Mouse (Mus musculus): ENCODE data around the gene Tent4b. TPM values are rescaled to one million over a fixed set of nuclear protein-coding genes. Genes with fewer than 3 reads are reported as not detected.

The Tent4b gene
- polyA plus RNA-seq, 1 experiment: 8.4 TPM

DNA sequence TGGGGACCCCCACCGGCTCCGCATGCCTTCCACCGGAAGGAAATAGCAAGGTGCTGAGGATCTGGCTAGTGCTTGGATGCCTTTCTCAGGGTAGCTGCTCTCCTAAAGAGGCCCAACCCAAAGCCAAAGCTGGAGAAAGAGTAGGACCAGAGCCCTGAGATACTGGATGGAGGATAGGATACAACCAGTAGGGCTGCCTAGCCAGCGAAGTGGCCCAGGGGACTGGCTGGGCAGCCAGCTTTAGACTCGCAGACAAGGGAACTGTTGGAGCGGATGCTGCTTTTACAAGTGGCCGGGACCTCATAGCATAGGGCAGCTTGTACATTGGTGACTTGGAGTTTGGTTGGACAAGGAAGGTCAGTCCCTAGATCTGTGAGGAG, 74.0 kb downstream of the Tent4b start:
- H3K36me3 ChIP-seq (ENCODE audit: control insufficient read depth, insufficient read depth): peaks cover 22% of the 10 kb centered on the region
- H3ac ChIP-seq (ENCODE audit: control insufficient read depth, insufficient read length, low read depth): peak overlapping the region; percentile 97
- H3K79me2 ChIP-seq (ENCODE audit: control insufficient read depth, insufficient read depth): peaks cover 59% of the 10 kb centered on the region
- peak overlapping the region; percentile 68 for H3K4me3 ChIP-seq (ENCODE audit: insufficient read depth, poor library complexity, severe bottlenecking)
- H3K27me3 ChIP-seq (ENCODE audit: control insufficient read depth, insufficient read depth, insufficient read length): no peaks in the 10 kb centered on the region
- TF ChIP-seq USF1 (IDR thresholded peaks at IDR 0.05; ENCODE audit: low read depth) (no peak), MYOG (IDR thresholded peaks at IDR 0.05; ENCODE audit: control insufficient read depth, extremely low read depth, insufficient read length) (no peak), FOSL1 (IDR thresholded peaks at IDR 0.05; ENCODE audit: insufficient read depth, low read length, poor library complexity, severe bottlenecking) (no peak), CEBPB (IDR thresholded peaks at IDR 0.05; ENCODE audit: low read depth) (no peak), MYOD1 (IDR thresholded peaks at IDR 0.05; ENCODE audit: control insufficient read depth, insufficient read length, low read depth) (no peak), MAX (IDR thresholded peaks at IDR 0.05) (no peak), CTCF (IDR thresholded peaks at IDR 0.05; ENCODE audit: control insufficient read depth, insufficient read depth, insufficient read length) (no peak)
- H3K79me3 ChIP-seq (ENCODE audit: low read depth): peaks cover 52% of the 10 kb centered on the region

DNA sequence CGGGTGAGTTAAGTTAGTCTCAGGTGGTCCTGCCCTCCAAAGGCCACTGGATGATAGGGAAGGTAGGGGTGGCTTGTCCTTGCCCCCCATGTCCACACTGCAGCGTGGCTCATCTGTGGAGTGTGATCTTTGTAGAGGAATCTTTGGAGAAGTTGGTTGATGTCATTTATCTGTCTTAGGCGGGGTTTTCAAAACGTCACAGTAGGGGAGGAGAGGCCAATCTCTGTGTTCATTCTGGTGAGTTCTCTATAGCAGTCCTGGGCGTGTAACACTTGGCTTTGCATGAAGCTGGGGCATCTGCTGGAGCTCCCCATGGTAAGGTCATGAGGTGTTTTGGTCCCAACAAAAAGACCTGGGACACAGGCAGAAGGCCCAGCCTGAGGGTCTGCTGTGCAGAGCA, 75.1 kb downstream of the Tent4b start:
- Histone ChIP-seq H3ac (ENCODE audit: control insufficient read depth, insufficient read length, low read depth) (peak overlapping the region; percentile 97), H3K79me3 (ENCODE audit: low read depth) (peaks cover 56% of the 10 kb centered on the region), H3K27me3 (ENCODE audit: control insufficient read depth, insufficient read depth, insufficient read length) (no peaks in the 10 kb centered on the region), H3K4me3 (ENCODE audit: insufficient read depth, poor library complexity, severe bottlenecking) (no peak overlapping the region), H3K36me3 (ENCODE audit: control insufficient read depth, insufficient read depth) (peaks cover 22% of the 10 kb centered on the region), H3K79me2 (ENCODE audit: control insufficient read depth, insufficient read depth) (peaks cover 69% of the 10 kb centered on the region)
- TF ChIP-seq CEBPB (IDR thresholded peaks at IDR 0.05; ENCODE audit: low read depth): no peak
- TF ChIP-seq FOSL1 (IDR thresholded peaks at IDR 0.05; ENCODE audit: insufficient read depth, low read length, poor library complexity, severe bottlenecking): no peak
- TF ChIP-seq MYOD1 (IDR thresholded peaks at IDR 0.05; ENCODE audit: control insufficient read depth, insufficient read length, low read depth): no peak
- TF ChIP-seq MAX (IDR thresholded peaks at IDR 0.05): no peak
- no peak for TF ChIP-seq MYOG (IDR thresholded peaks at IDR 0.05; ENCODE audit: control insufficient read depth, extremely low read depth, insufficient read length)
- TF ChIP-seq USF1 (IDR thresholded peaks at IDR 0.05; ENCODE audit: low read depth): no peak
- TF ChIP-seq CTCF (IDR thresholded peaks at IDR 0.05; ENCODE audit: control insufficient read depth, insufficient read depth, insufficient read length): no peak

GRCm38 (mm10) chr8:88279220-88279619, 80.2 kb downstream of the Tent4b start:
- H3K79me2 ChIP-seq (ENCODE audit: control insufficient read depth, insufficient read depth): peaks cover 70% of the 10 kb centered on the region
- no peak for TF ChIP-seq CTCF (IDR thresholded peaks at IDR 0.05; ENCODE audit: control insufficient read depth, insufficient read depth, insufficient read length)
- TF ChIP-seq MYOG (IDR thresholded peaks at IDR 0.05; ENCODE audit: control insufficient read depth, extremely low read depth, insufficient read length): no peak
- no peak for TF ChIP-seq FOSL1 (IDR thresholded peaks at IDR 0.05; ENCODE audit: insufficient read depth, low read length, poor library complexity, severe bottlenecking)
- no peak for TF ChIP-seq MYOD1 (IDR thresholded peaks at IDR 0.05; ENCODE audit: control insufficient read depth, insufficient read length, low read depth)
- no peak for TF ChIP-seq CEBPB (IDR thresholded peaks at IDR 0.05; ENCODE audit: low read depth)
- no peak for TF ChIP-seq MAX (IDR thresholded peaks at IDR 0.05)
- no peak for TF ChIP-seq USF1 (IDR thresholded peaks at IDR 0.05; ENCODE audit: low read depth)
- H3ac ChIP-seq (ENCODE audit: control insufficient read depth, insufficient read length, low read depth): no peak overlapping the region
- H3K79me3 ChIP-seq (ENCODE audit: low read depth): peaks cover 46% of the 10 kb centered on the region
- H3K27me3 ChIP-seq (ENCODE audit: control insufficient read depth, insufficient read depth, insufficient read length): no peaks in the 10 kb centered on the region
- peaks cover 30% of the 10 kb centered on the region for H3K36me3 ChIP-seq (ENCODE audit: control insufficient read depth, insufficient read depth)
- no peak overlapping the region for H3K4me3 ChIP-seq (ENCODE audit: insufficient read depth, poor library complexity, severe bottlenecking)

- no peaks in the 10 kb centered on the region for H3K27me3 ChIP-seq (ENCODE audit: control insufficient read depth, insufficient read depth, insufficient read length)
- peaks cover 69% of the 10 kb centered on the region for H3K79me2 ChIP-seq (ENCODE audit: control insufficient read depth, insufficient read depth)
- no peak overlapping the region for H3ac ChIP-seq (ENCODE audit: control insufficient read depth, insufficient read length, low read depth)
- TF ChIP-seq MYOD1 (IDR thresholded peaks at IDR 0.05; ENCODE audit: control insufficient read depth, insufficient read length, low read depth) (no peak), CEBPB (IDR thresholded peaks at IDR 0.05; ENCODE audit: low read depth) (no peak), CTCF (IDR thresholded peaks at IDR 0.05; ENCODE audit: control insufficient read depth, insufficient read depth, insufficient read length) (no peak), USF1 (IDR thresholded peaks at IDR 0.05; ENCODE audit: low read depth) (no peak), MYOG (IDR thresholded peaks at IDR 0.05; ENCODE audit: control insufficient read depth, extremely low read depth, insufficient read length) (no peak), FOSL1 (IDR thresholded peaks at IDR 0.05; ENCODE audit: insufficient read depth, low read length, poor library complexity, severe bottlenecking) (no peak), MAX (IDR thresholded peaks at IDR 0.05) (no peak)
- H3K79me3 ChIP-seq (ENCODE audit: low read depth): peaks cover 42% of the 10 kb centered on the region
- no peak overlapping the region for H3K4me3 ChIP-seq (ENCODE audit: insufficient read depth, poor library complexity, severe bottlenecking)
- peaks cover 30% of the 10 kb centered on the region for H3K36me3 ChIP-seq (ENCODE audit: control insufficient read depth, insufficient read depth)
Observed at GRCm38 (mm10) chr8:88279670-88280069, 80.7 kb downstream of the Tent4b start.

GRCm38 (mm10) chr8:88280904-88281303, 81.9 kb downstream of the Tent4b start:
- H3K79me2 ChIP-seq (ENCODE audit: control insufficient read depth, insufficient read depth): peaks cover 68% of the 10 kb centered on the region

GRCm38 (mm10) chr8:88282684-88283083, 83.7 kb downstream of the Tent4b start:
- Histone ChIP-seq H3ac (ENCODE audit: control insufficient read depth, insufficient read length, low read depth) (peak overlapping the region; percentile 40), H3K79me3 (ENCODE audit: low read depth) (peaks cover 33% of the 10 kb centered on the region), H3K36me3 (ENCODE audit: control insufficient read depth, insufficient read depth) (peaks cover 12% of the 10 kb centered on the region), H3K27me3 (ENCODE audit: control insufficient read depth, insufficient read depth, insufficient read length) (no peaks in the 10 kb centered on the region), H3K4me3 (ENCODE audit: insufficient read depth, poor library complexity, severe bottlenecking) (no peak overlapping the region), H3K79me2 (ENCODE audit: control insufficient read depth, insufficient read depth) (peaks cover 68% of the 10 kb centered on the region)
- TF ChIP-seq USF1 (IDR thresholded peaks at IDR 0.05; ENCODE audit: low read depth): no peak
- TF ChIP-seq CTCF (IDR thresholded peaks at IDR 0.05; ENCODE audit: control insufficient read depth, insufficient read depth, insufficient read length): no peak
- TF ChIP-seq MYOD1 (IDR thresholded peaks at IDR 0.05; ENCODE audit: control insufficient read depth, insufficient read length, low read depth): peak; percentile 51
- TF ChIP-seq MAX (IDR thresholded peaks at IDR 0.05): no peak
- TF ChIP-seq CEBPB (IDR thresholded peaks at IDR 0.05; ENCODE audit: low read depth): peak; percentile 90
- TF ChIP-seq MYOG (IDR thresholded peaks at IDR 0.05; ENCODE audit: control insufficient read depth, extremely low read depth, insufficient read length): no peak
- TF ChIP-seq FOSL1 (IDR thresholded peaks at IDR 0.05; ENCODE audit: insufficient read depth, low read length, poor library complexity, severe bottlenecking): no peak

More at GRCm38 (mm10) chr8:88280904-88281303, 81.9 kb downstream of the Tent4b start:
- H3ac ChIP-seq (ENCODE audit: control insufficient read depth, insufficient read length, low read depth): no peak overlapping the region
- H3K27me3 ChIP-seq (ENCODE audit: control insufficient read depth, insufficient read depth, insufficient read length): no peaks in the 10 kb centered on the region
- H3K79me3 ChIP-seq (ENCODE audit: low read depth): peaks cover 36% of the 10 kb centered on the region
- peak; percentile 87 for TF ChIP-seq MAX (IDR thresholded peaks at IDR 0.05)
- TF ChIP-seq FOSL1 (IDR thresholded peaks at IDR 0.05; ENCODE audit: insufficient read depth, low read length, poor library complexity, severe bottlenecking): no peak
- peak; percentile 85 for TF ChIP-seq MYOD1 (IDR thresholded peaks at IDR 0.05; ENCODE audit: control insufficient read depth, insufficient read length, low read depth)
- H3K36me3 ChIP-seq (ENCODE audit: control insufficient read depth, insufficient read depth): peaks cover 24% of the 10 kb centered on the region
- no peak overlapping the region for H3K4me3 ChIP-seq (ENCODE audit: insufficient read depth, poor library complexity, severe bottlenecking)

All from C2C12 (cell line).